Mouse (Mus musculus): ENCODE measurements around the gene Slc9a2. TPM values are rescaled to one million over a fixed set of nuclear protein-coding genes. Genes with fewer than 3 reads are reported as not detected.

The Slc9a2 gene
- 3.2 TPM for polyA plus RNA-seq (2015; fragmentation: Illumina TruSeq; extraction: RNeasy Lipid Tissue Mini Kit (QIAGEN cat#74804); ENCODE audit: low read depth, low replicate concordance)

GRCm38 (mm10) chr1:40680067-40680867 lies at the start of gene Slc9a2:
Slc9a2 (plus strand) TSS chr1:40680574.

DNA sequence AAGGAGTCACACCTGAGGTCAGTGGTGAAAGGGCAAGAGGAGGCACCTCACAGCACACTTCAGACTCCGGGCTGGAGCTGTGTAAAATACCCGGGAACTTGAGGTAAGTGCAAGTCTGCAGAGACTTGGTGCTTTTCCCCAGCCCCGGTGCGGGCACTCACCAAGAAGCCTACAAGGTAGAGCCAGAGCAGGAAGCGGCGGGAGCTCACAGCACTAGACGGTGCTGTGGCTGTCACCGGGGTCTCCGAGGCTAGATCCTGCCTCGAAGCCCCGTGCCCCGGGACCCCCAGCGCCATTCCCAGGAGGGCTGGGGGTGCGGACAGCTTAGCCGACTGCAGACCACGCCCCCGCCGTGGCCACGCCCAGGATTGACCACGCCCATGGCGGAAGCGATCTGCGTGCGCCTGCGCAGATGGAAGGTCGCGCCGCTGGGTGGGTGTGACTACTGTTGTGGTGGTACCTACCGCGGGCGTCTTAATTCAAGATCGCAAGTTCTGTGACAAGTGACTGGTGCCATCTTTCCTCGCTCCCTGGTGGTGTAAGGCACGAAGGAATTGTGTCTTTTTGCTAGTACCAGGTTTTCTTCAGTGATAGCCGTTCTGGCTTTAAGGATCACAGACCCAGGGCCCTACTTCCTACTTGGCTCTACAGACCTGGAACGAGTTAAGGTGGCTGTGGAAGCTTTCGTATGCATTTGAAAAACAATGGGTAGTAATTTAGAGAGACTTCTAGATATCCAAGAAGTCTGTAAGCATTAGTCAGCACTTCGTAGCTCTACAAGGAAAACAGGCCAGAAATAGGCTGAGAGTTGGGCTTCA lies 110.2 kb downstream of the Slc9a2 start, which contains the start of gene Mfsd9:
TSS of gene Mfsd9 (minus strand) at position 364 of the 818 bp plus-strand sequence.

DNA sequence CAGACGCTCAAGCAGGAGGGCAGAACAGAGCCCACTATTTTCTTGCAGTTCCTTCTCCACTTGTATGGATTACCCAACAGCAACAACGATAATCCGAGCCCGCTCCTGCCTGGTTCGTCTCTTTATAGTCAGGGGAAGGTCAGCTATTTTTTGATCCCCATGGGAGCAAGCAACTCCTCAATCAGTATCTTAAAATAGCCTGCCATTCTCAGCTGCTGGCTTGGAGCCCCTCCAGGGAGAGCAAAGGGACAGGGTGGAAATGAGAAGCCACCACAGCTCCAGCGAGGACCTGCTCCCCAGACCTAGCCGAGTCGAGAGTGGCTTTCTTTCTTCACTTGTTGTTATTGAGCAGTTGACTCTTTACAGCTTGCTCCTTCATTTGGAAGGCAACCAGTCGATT lies 125.0 kb downstream of the Slc9a2 start, which contains the start of gene Tmem182:
TSS of gene Tmem182 (plus strand) at position 251 of the 400 bp plus-strand sequence.

Other genes with a start within 250 kb of the Slc9a2 start
- gene Il18r1, start 215.0 kb upstream of the Slc9a2 start, polyA plus RNA-seq (2015; fragmentation: Illumina TruSeq; extraction: RNeasy Lipid Tissue Mini Kit (QIAGEN cat#74804); ENCODE audit: low read depth, low replicate concordance): not detected
- gene Il18rap, start 165.2 kb upstream of the Slc9a2 start, polyA plus RNA-seq (2015; fragmentation: Illumina TruSeq; extraction: RNeasy Lipid Tissue Mini Kit (QIAGEN cat#74804); ENCODE audit: low read depth, low replicate concordance): not detected
- gene Slc9a4, start 100.5 kb upstream of the Slc9a2 start, polyA plus RNA-seq (2015; fragmentation: Illumina TruSeq; extraction: RNeasy Lipid Tissue Mini Kit (QIAGEN cat#74804); ENCODE audit: low read depth, low replicate concordance): 2.1 TPM
- 5.0 TPM for gene Mfsd9, start 110.1 kb downstream of the Slc9a2 start, polyA plus RNA-seq (2015; fragmentation: Illumina TruSeq; extraction: RNeasy Lipid Tissue Mini Kit (QIAGEN cat#74804); ENCODE audit: low read depth, low replicate concordance)
- 0.16 TPM for gene Tmem182, start 125.0 kb downstream of the Slc9a2 start, polyA plus RNA-seq (2015; fragmentation: Illumina TruSeq; extraction: RNeasy Lipid Tissue Mini Kit (QIAGEN cat#74804); ENCODE audit: low read depth, low replicate concordance)

Data from brain, adult 10 weeks (tissue).